Mouse (Mus musculus) liver, postnatal 0 days (tissue): ENCODE results near the gene Apol7b. TPM values are rescaled to one million over a fixed set of nuclear protein-coding genes. Genes with fewer than 3 reads are reported as not detected.
"Not testable (repeated sequence)": the region's sequence is repeated elsewhere in the genome, so short reads cannot be mapped to it uniquely, and the experiment has no call there.

Source experiments
- ATAC-seq: fragments of 200-750 bp; cut with Nextera tagmentation; 2 replicates; pipeline ENCODE4 v1.8.0; 2017; ENCODE audit warnings: mild to moderate bottlenecking, moderate library complexity
- DNase-seq: peaks from one replicate; pipeline ENCODE4 v3.0.0-alpha.2; 2016
- H3K27ac ChIP-seq: fragments of 300-500 bp; sonication (generic); 2 replicates; pipeline ENCODE4 v1.5.1; 2014; ENCODE audit warnings: antibody characterized with exemption, moderate library complexity, mild to moderate bottlenecking, low read depth
- H3K27me3 ChIP-seq: fragments of 300-500 bp; sonication (generic); 2 replicates; pipeline ENCODE4 v1.6.1; 2014; ENCODE audit warnings: low read length, control low read depth, mixed read lengths; ENCODE audit not compliant: insufficient read depth
- H3K36me3 ChIP-seq: fragments of 300-500 bp; sonication (generic); replicated peaks from 2 replicates; pipeline ENCODE4 v1.6.1; 2014; ENCODE audit warnings: mild to moderate bottlenecking, control low read depth, low read length, moderate library complexity, mixed read lengths; ENCODE audit not compliant: insufficient read depth
- H3K4me1 ChIP-seq: fragments of 300-500 bp; sonication (generic); 2 replicates; pipeline ENCODE4 v1.6.1; 2014; ENCODE audit warnings: antibody characterized with exemption, mild to moderate bottlenecking, control low read depth; ENCODE audit not compliant: insufficient read depth
- H3K4me2 ChIP-seq: fragments of 300-500 bp; sonication (generic); 2 replicates; pipeline ENCODE4 v1.6.1; 2014; ENCODE audit warnings: low read depth, mild to moderate bottlenecking, low read length, moderate library complexity, mixed read lengths
- H3K4me3 ChIP-seq: fragments of 300-500 bp; sonication (generic); 2 replicates; pipeline ENCODE4 v1.5.1; 2014; ENCODE audit warnings: low read depth, low read length
- H3K9ac ChIP-seq: fragments of 300-500 bp; sonication (generic); replicated peaks from 2 replicates; pipeline ENCODE4 v1.6.1; 2014; ENCODE audit warnings: mild to moderate bottlenecking, moderate library complexity
- H3K9me3 ChIP-seq: fragments of 300-500 bp; sonication (generic); 2 replicates; pipeline ENCODE4 v1.6.1; 2016; ENCODE audit warnings: mild to moderate bottlenecking, control low read depth, low read length, mixed read lengths
- CTCF ChIP-seq: sonication (generic); IDR thresholded peaks from 2 replicates; pipeline ENCODE4 v1.5.1; 2016; ENCODE audit warnings: antibody characterized with exemption, low read depth
- EP300 ChIP-seq: IDR thresholded peaks from 2 replicates; pipeline ENCODE4 v1.6.1; 2016; ENCODE audit warnings: antibody characterized with exemption, low read depth, mild to moderate bottlenecking
- WGBS: fragments of 180-500 bp; shearing (Covaris S2); extraction: QIAGEN DNeasy Blood & Tissue Kit; methylation state at CpG from one replicate; pipeline ENCODE4 v1.1.7; 2014; ENCODE audit not compliant: insufficient replicate concordance; 5-methylcytosine and 5-hydroxymethylcytosine counted together
- polyA plus RNA-seq: library from polyadenylated mRNA; unstranded; fragments of >200 nt; fragmentation: Nextera tagmentation; extraction: Ambion mirVana; gene quantifications from 2 replicates; pipeline ENCODE4 v1.2.1, GENCODE M21; 2015

The Apol7b gene
- polyA plus RNA-seq = not detected in 2 replicates

DNA sequence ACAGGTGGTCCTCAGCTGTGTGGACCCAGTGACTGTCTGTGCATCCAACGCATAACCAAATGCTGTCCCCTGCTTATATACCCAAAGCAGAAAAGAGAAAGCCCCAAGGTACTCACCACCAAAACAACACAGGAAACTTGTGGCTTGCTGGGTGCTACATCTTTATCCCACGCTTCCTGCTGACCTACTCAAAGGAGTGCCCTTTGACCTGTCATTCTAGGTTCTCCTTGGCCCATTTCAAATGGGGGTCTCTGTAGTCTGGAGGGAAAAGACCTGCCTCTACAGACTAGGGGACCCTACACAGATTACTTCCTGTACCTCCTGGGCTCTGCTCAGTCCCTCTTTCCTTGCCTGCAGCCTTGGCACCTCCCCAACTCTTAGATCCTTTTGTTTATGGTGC, at the start of gene Apol7b:
Gene Apol7b, minus strand, starts transcription at position 101 of the 400 bp plus-strand sequence.
- not testable (repeated sequence) for ATAC-seq, H3K9me3 ChIP-seq, H3K27ac ChIP-seq

DNA sequence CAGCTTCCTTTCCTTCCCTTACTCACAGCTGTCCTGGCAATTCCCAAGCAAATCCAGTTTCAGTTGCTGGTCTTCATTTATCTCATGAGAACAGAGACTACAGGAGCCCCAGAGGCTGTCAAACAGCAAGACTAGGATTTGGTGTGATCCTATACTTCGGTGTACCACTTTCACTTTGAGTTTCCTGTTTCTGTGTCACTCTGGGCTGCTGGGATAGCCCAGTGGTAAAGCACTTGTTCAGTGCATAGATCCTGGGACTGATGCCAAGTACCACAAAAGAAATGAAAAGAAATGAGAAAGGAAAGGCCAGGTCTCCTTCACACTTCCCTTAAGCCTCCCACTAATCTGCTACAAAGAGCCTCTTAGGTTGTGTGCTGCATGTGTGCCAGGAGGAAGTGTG, 47.4 kb upstream of the Apol7b start:
- 28% methylated on average over 1 of the region's 1 CpGs for WGBS
- not testable (repeated sequence) for ATAC-seq

More for the DNA sequence above, at the start of gene Apol7b:
- H3K4me1 ChIP-seq, H3K9ac ChIP-seq, H3K4me2 ChIP-seq, H3K27me3 ChIP-seq, H3K36me3 ChIP-seq, DNase-seq, H3K4me3 ChIP-seq: not testable (repeated sequence)
- 62% methylated on average over 2 of the region's 2 CpGs for WGBS

GRCm38 (mm10) chr15:77493181-77493580, 45.9 kb upstream of the Apol7b start:
- H3K9ac ChIP-seq, H3K36me3 ChIP-seq, H3K4me1 ChIP-seq, H3K27me3 ChIP-seq, DNase-seq, H3K4me2 ChIP-seq, ATAC-seq, H3K9me3 ChIP-seq, H3K4me3 ChIP-seq, H3K27ac ChIP-seq: not testable (repeated sequence)
- WGBS = no CpG with 5 or more reads among the region's 1 CpGs

More for the DNA sequence above, 47.4 kb upstream of the Apol7b start:
- H3K27me3 ChIP-seq, DNase-seq, H3K4me2 ChIP-seq, H3K9ac ChIP-seq, H3K9me3 ChIP-seq, H3K4me3 ChIP-seq, H3K36me3 ChIP-seq, H3K27ac ChIP-seq, H3K4me1 ChIP-seq: not testable (repeated sequence)

DNA sequence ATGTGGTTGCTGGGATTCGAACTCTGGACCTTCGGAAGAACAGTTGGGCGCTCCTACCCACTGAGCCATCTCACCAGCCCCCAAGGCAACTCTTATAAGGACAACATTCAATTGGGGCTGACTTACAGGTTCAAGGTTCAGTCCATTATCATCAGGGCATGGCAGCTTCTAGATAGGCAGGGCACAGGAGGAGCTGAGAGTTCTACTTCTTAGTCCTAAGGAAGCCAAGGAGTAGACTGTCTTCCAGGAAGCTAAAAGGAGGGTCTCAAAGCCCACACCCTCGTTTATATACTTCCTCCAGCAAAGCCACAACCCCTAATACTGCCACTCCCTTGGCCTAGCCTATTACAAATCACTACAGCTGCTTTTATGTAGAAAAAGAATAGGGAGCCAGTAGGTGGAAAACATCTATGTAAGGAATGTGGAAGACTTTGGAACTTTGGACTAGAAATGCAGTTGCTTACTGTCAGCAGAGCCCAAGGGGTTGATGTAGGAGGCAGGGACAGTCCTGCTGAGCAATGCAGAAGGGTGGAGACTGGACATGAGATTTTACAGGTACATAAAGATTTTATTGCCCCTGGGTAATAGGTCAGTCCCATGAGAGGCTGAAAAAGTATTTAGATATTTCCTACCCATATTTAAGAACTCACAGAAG, 35.0 kb upstream of the Apol7b start:
- Histone ChIP-seq H3K9ac (no peak overlapping the region), H3K4me1 (no peaks in the 10 kb centered on the region), H3K9me3 (no peaks in the 10 kb centered on the region), H3K36me3 (no peaks in the 10 kb centered on the region), H3K27ac (no peak overlapping the region), H3K27me3 (no peaks in the 10 kb centered on the region), H3K4me2 (no peak overlapping the region), H3K4me3 (no peak overlapping the region)
- ATAC-seq (no peak), DNase-seq (no peak)
- WGBS = 62% methylated on average over 4 of the region's 4 CpGs
- TF ChIP-seq CTCF (no peak), EP300 (no peak)

DNA sequence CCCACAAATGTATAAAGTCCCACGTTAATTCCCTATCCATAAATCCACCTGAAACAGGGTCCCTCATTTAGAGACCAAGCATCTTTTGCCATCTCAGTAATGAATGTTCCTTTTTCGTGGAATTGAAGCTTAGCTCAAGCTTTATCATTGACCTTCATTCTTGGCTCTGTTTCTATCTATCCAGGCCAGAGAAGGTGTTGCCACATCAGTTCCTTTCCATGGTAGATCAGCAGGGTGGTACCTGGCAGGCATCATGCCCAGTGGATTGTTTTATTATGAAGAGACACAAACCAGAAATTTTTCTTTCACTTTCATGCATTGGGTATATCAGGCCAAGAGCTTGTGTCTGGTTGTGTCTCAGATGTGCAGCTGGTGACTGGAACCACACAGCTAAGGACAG, 29.4 kb upstream of the Apol7b start, which contains the start of gene Apol10a:
Gene Apol10a, plus strand, starts transcription at position 355 of the 400 bp plus-strand sequence.
- H3K36me3 ChIP-seq, H3K27me3 ChIP-seq, H3K9me3 ChIP-seq, H3K27ac ChIP-seq, H3K4me2 ChIP-seq, DNase-seq, H3K4me3 ChIP-seq, H3K9ac ChIP-seq, ATAC-seq, H3K4me1 ChIP-seq: not testable (repeated sequence)
- WGBS = 70% methylated on average over 2 of the region's 2 CpGs

GRCm38 (mm10) chr15:77474699-77475390, 27.6 kb upstream of the Apol7b start:
- not testable (repeated sequence) for H3K27me3 ChIP-seq, H3K9ac ChIP-seq, H3K4me2 ChIP-seq, H3K4me3 ChIP-seq, H3K9me3 ChIP-seq, H3K27ac ChIP-seq, H3K4me1 ChIP-seq, DNase-seq, ATAC-seq, H3K36me3 ChIP-seq
- WGBS = 66% methylated on average over 6 of the region's 7 CpGs

- not testable (repeated sequence) for H3K27me3 ChIP-seq, H3K9ac ChIP-seq, DNase-seq, H3K36me3 ChIP-seq, H3K4me2 ChIP-seq, ATAC-seq, H3K9me3 ChIP-seq, H3K27ac ChIP-seq, H3K4me1 ChIP-seq, H3K4me3 ChIP-seq
- 44% methylated on average over 10 of the region's 10 CpGs for WGBS
- TF ChIP-seq CTCF = peak; percentile 37
These were observed 2.6 kb upstream of the Apol7b start for GRCm38 (mm10) chr15:77449927-77450326.

GRCm38 (mm10) chr15:77445668-77446067, 1.6 kb downstream of the Apol7b start:
- not testable (repeated sequence) for DNase-seq, H3K9me3 ChIP-seq, H3K4me3 ChIP-seq, H3K9ac ChIP-seq, H3K4me2 ChIP-seq, ATAC-seq, H3K36me3 ChIP-seq, H3K27ac ChIP-seq, H3K27me3 ChIP-seq, H3K4me1 ChIP-seq
- WGBS = 80% methylated on average over 1 of the region's 1 CpGs

DNA sequence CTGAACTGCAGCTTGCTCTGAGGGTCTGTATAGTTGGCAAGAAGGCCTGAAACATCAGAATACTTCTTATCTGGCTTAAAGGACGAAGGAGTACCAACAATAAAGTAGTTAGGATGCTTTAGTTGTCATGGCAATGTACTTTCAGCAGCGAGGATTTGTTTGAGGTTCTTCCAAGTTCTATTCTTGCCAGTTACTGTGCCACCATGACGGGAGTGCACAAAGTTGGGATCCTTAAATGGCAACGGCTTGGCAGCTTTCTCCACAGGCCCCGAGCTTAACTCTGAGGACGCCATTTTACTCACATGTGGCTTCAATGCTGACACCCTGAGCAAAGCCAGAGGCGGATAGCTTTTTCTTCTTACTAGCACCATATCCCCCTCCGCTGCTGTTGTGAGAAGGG, 2.5 kb downstream of the Apol7b start:
- WGBS = 87% methylated on average over 8 of the region's 8 CpGs
- H3K4me1 ChIP-seq, ATAC-seq, H3K4me3 ChIP-seq, H3K36me3 ChIP-seq, H3K9me3 ChIP-seq, H3K9ac ChIP-seq, H3K27me3 ChIP-seq, H3K4me2 ChIP-seq, DNase-seq, H3K27ac ChIP-seq: not testable (repeated sequence)
